Mouse (Mus musculus) limb, embryonic 14.5 days (tissue): ENCODE data around the gene Fbxl17. TPM values are rescaled to one million over a fixed set of nuclear protein-coding genes. Genes with fewer than 3 reads are reported as not detected.

Experiments used
- ATAC-seq: fragments of 200-750 bp; cut with Nextera tagmentation; 2 replicates; pipeline ENCODE4 v1.8.0; 2017; ENCODE audit warnings: low read depth, moderate number of reproducible peaks, moderate TSS enrichment; ENCODE audit not compliant: low FRiP score
- DNase-seq: peaks from one replicate; pipeline ENCODE4 v3.0.0-alpha.2; 2015; ENCODE audit warnings: low spot score
- H3K27ac ChIP-seq: fragments of 300-500 bp; sonication (generic); replicated peaks from 2 replicates; pipeline ENCODE4 v1.5.1; 2014; ENCODE audit warnings: low read depth, mild to moderate bottlenecking, low read length, moderate library complexity, mixed read lengths
- H3K27me3 ChIP-seq: fragments of 300-500 bp; sonication (generic); 2 replicates; pipeline ENCODE4 v1.6.1; 2014; ENCODE audit warnings: low read length, mixed read lengths; ENCODE audit not compliant: control insufficient read depth, insufficient read depth
- H3K36me3 ChIP-seq: fragments of 300-500 bp; sonication (generic); 2 replicates; pipeline ENCODE4 v1.6.1; 2014; ENCODE audit warnings: mild to moderate bottlenecking, low read length, moderate library complexity, mixed read lengths; ENCODE audit not compliant: control insufficient read depth, insufficient read depth
- H3K4me1 ChIP-seq: fragments of 300-500 bp; sonication (generic); 2 replicates; pipeline ENCODE4 v1.6.1; 2014; ENCODE audit warnings: antibody characterized with exemption, low read length, mixed read lengths; ENCODE audit not compliant: control insufficient read depth, insufficient read depth
- H3K4me2 ChIP-seq: fragments of 300-500 bp; sonication (generic); replicated peaks from 2 replicates; pipeline ENCODE4 v1.6.1; 2014; ENCODE audit warnings: low read depth, mild to moderate bottlenecking, low read length, moderate library complexity; ENCODE audit not compliant: severe bottlenecking
- H3K4me3 ChIP-seq: fragments of 300-500 bp; sonication (generic); replicated peaks from 2 replicates; pipeline ENCODE4 v1.5.1; 2014; ENCODE audit warnings: low read length
- H3K9ac ChIP-seq: fragments of 300-500 bp; sonication (generic); 2 replicates; pipeline ENCODE4 v1.6.1; 2014; ENCODE audit warnings: mild to moderate bottlenecking, low read depth, low read length, moderate library complexity; ENCODE audit not compliant: severe bottlenecking
- H3K9me3 ChIP-seq: fragments of 300-500 bp; sonication (generic); 2 replicates; pipeline ENCODE4 v1.6.1; 2016; ENCODE audit warnings: low read length; ENCODE audit not compliant: control insufficient read depth
- POLR2A ChIP-seq: fragments of 200-500 bp; IDR thresholded peaks from 2 replicates; pipeline ENCODE4 v1.8.0; 2012; ENCODE audit warnings: inconsistent platforms, mild to moderate bottlenecking, moderate library complexity, borderline replicate concordance; ENCODE audit not compliant: insufficient read depth, insufficient read length; ENCODE audit errors: extremely low read depth
- WGBS: fragments of 180-500 bp; shearing (Covaris S2); extraction: QIAGEN DNeasy Blood & Tissue Kit; methylation state at CpG from one replicate; pipeline ENCODE4 v1.1.7; 2014; 5-methylcytosine and 5-hydroxymethylcytosine counted together
- microRNA-seq: library from miRNA; unstranded; fragments of <30 nt; microRNA quantifications from one replicate; pipeline ENCODE4, GENCODE M21; 2016
- polyA plus RNA-seq, 2 experiments: library from polyadenylated mRNA; depleted of rRNA in 1 of 2; stranded (reverse) in 1 of 2; unstranded in 1 of 2; fragments of >200 nt; fragmentation: Nextera tagmentation in 1 of 2; extraction: Ambion mirVana in 1 of 2; gene quantifications; 2 replicates each; pipeline versions ENCODE4 v1.2.1 to v1.2.3; 2012 to 2014

Gene Fbxl17
- polyA plus RNA-seq, 2 experiments = 12.6 to 12.9 TPM

DNA sequence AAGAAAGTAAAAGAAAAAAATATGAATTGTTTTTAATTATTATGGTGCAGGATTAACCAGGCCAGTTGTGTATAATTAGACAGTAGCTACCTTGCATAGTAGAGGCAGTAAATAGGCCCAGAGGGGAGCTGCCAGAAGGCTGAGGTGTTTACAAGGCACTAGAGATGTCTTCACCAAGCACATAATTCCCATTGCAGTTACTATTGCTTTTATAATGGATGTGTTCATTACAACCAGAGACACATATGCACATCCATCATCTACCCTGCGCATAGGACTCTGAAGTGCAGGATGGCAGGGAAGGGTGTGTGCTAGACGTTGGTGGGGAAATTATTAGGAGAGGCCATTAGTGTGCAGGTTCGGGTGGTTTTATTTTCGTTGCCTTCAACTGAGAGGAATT, 491.0 kb downstream of the Fbxl17 start:
- Histone ChIP-seq H3K36me3 (no peaks in the 10 kb centered on the region), H3K9me3 (no peaks in the 10 kb centered on the region), H3K4me2 (no peak overlapping the region), H3K27me3 (no peaks in the 10 kb centered on the region), H3K27ac (no peak overlapping the region), H3K4me1 (peaks cover 12% of the 10 kb centered on the region; the same call in 1 of the 2 replicates), H3K4me3 (no peak overlapping the region), H3K9ac (no peak overlapping the region)
- WGBS = 16% methylated on average over 4 of the region's 4 CpGs
- TF ChIP-seq POLR2A = no peak
- no peak for ATAC-seq
- DNase-seq = no peak

DNA sequence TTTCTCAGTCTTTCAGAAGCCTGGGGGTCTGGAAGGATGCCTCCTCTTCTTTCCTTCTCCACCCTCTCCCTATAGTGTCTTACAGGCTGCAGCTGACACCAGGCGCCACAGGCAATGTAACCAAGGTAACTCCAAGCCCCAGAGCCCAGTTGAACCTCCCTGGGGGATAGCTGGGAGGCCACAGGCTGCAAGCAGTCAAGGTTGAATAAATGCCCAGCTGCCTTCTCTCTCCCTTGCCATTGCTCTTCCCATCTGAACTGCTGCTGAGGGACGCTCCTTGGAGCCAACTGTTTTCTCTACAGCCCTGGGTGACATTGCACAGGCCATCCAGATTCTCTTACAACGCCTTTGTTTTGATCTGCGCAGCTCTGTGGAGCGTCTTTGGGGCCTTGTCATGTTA, 491.5 kb downstream of the Fbxl17 start:
- H3K4me3 ChIP-seq = no peak overlapping the region
- WGBS = 29% methylated on average over 5 of the region's 5 CpGs
- ATAC-seq (peak; percentile 28; the same call in 1 of the 2 replicates), DNase-seq (no peak)
- no peaks in the 10 kb centered on the region for H3K27me3 ChIP-seq
- H3K4me2 ChIP-seq = no peak overlapping the region
- H3K36me3 ChIP-seq = no peaks in the 10 kb centered on the region
- no peak for TF ChIP-seq POLR2A
- no peak overlapping the region for H3K9ac ChIP-seq
- H3K27ac ChIP-seq = no peak overlapping the region
- peaks cover 12% of the 10 kb centered on the region; the same call in 1 of the 2 replicates for H3K4me1 ChIP-seq
- H3K9me3 ChIP-seq = no peaks in the 10 kb centered on the region

DNA sequence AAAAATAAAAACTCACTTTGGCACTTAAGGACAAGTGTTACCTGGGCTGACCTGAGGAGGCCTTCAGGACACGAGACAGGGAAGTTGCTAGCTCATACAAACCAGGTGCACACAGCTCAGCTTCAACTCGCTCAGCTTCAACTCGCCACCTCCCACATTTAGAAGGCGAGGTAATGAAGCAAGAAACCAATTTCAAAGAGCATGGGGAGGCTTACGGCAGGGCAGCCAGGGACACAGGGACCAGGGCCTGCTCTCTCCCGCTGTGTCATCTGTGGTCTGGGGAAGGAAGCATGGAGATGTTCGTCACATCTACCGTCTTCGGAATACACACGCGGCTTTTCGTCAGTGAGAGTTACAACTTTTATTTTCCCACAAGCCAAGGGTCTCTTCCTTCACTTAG, 491.9 kb downstream of the Fbxl17 start:
- H3K4me2 ChIP-seq = no peak overlapping the region
- 61% methylated on average over 12 of the region's 12 CpGs for WGBS
- ATAC-seq (no peak), DNase-seq (no peak)
- TF ChIP-seq POLR2A = no peak
- H3K4me1 ChIP-seq = peaks cover 12% of the 10 kb centered on the region; the same call in 1 of the 2 replicates
- no peak overlapping the region for H3K9ac ChIP-seq
- no peaks in the 10 kb centered on the region for H3K9me3 ChIP-seq
- H3K27me3 ChIP-seq = no peaks in the 10 kb centered on the region
- H3K36me3 ChIP-seq = no peaks in the 10 kb centered on the region
- no peak overlapping the region for H3K4me3 ChIP-seq
- H3K27ac ChIP-seq = no peak overlapping the region

Small RNA genes within 50 kb of the gene (microRNA-seq; reads per million reads assigned to microRNA genes)
- not detected for gene Gm24813
